Mouse (Mus musculus) kidney, adult 2 months (tissue): ENCODE measurements around the gene Noto.

Experiments used
- CTCF ChIP-seq: fragments of 200-500 bp; conservative IDR thresholded peaks from 2 replicates; pipeline ENCODE4 v1.5.1; 2011; ENCODE audit warnings: low read depth, mild to moderate bottlenecking, control low read depth, low read length, moderate library complexity, mixed read lengths; ENCODE audit not compliant: insufficient read depth, insufficient read length
- POLR2A ChIP-seq: fragments of 200-500 bp; IDR thresholded peaks from one replicate; pipeline ENCODE4 v1.6.1; 2011; ENCODE audit warnings: low read depth, low read length, control low read depth

DNA sequence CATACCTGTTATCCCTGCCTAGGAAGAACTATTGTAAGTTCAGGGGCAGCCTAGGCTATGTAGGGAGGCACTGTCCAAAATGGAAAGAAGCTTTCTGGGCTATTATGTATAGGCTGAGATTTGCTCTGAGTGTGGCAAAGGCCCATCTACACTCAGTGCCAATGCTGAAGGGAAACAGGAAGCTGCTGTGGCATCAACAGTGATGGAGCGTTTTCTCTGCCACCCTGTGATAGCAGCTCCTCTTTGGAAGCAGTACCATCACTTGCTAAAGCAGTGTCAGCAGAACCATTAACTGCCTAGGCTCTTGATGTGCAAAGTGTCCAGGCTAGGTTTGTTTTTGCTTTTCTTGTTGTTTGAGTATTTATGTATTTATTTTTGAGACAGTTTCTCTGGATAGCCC, 12.5 kb downstream of the Noto start:
- TF ChIP-seq POLR2A (no peak), CTCF (no peak)
